Mouse (Mus musculus) CH12.LX (cell line): ENCODE measurements around the gene Ddost.

ENCODE experiments used
- EP300 ChIP-seq: IDR thresholded peaks from 2 replicates; pipeline ENCODE4 v1.6.1; 2011; ENCODE audit warnings: low read length, improper control_type of control experiment
- ETS1 ChIP-seq: conservative IDR thresholded peaks from 2 replicates; pipeline ENCODE4 v1.6.1; 2012; ENCODE audit warnings: low read depth, mild to moderate bottlenecking, inconsistent platforms, low read length, improper control_type of control experiment, moderate library complexity
- MAFK ChIP-seq: IDR thresholded peaks from 2 replicates; pipeline ENCODE4 v1.6.1; 2011; ENCODE audit warnings: low read length, improper control_type of control experiment; ENCODE audit not compliant: insufficient replicate concordance
- POLR2A ChIP-seq: IDR thresholded peaks from 2 replicates; pipeline ENCODE4 v1.6.1; 2011; ENCODE audit warnings: low read depth, mild to moderate bottlenecking, improper control_type of control experiment, low read length
- TCF12 ChIP-seq: IDR thresholded peaks from 2 replicates; pipeline ENCODE4 v1.6.1; 2014; ENCODE audit warnings: low read depth, mild to moderate bottlenecking, inconsistent platforms, low read length, improper control_type of control experiment
- ZC3H11A ChIP-seq: IDR thresholded peaks from 2 replicates; pipeline ENCODE4 v1.6.1; 2012; ENCODE audit warnings: low read depth, mild to moderate bottlenecking, inconsistent platforms, low read length, improper control_type of control experiment

GRCm38 (mm10) chr4:138358176-138358575 is 53.6 kb downstream of the Ddost start:
- TF ChIP-seq ETS1 (no peak), ZC3H11A (no peak), EP300 (no peak), POLR2A (no peak), TCF12 (no peak), MAFK (no peak)
